Mouse (Mus musculus) heart, adult 11 months (tissue): ENCODE measurements around the gene Tnfrsf23.
"Not testable (repeated sequence)": the region's sequence is repeated elsewhere in the genome, so short reads cannot be mapped to it uniquely, and the experiment has no call there.

Experiments
- DNase-seq: peaks from one replicate; pipeline ENCODE4 v3.0.0; 2022

Gene Tnfrsf23

DNA sequence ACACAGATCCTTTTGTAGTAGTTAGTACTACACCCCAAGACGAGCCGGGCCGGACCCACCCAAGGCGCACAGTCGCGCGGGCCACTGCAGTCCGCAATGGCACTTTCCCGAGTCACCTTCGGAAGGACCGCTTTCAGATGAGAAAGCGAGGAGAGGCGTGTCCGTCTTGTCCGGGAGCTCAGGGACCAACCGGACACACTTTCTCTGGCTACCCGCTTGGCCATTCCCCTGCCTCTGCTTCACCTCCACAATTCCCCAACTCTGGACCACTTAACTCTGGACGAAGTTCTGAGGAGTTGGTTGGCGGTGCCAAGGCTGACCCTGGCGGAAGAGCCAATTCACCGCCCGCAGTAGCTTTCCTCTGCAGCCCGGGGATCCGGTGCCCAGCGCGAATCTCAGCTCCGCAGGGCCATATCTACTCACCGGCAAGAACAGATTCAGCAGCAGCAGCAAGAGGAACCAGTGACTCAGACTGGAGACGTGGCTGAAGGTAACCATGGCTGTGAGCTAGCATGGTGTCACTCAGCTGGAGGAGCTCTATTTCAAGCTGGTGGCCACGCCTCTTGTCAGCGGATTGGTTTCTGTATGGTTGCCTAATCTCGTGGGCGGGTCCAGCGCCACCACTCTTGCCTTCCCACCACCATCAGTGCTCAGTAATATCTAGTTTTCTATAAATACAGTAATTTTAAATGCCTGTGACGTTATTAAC lies at the start of gene Tnfrsf23:
TSS of gene Tnfrsf23 (minus strand) at position 514 of the 709 bp plus-strand sequence.
- peak; percentile 98 for DNase-seq

DNA sequence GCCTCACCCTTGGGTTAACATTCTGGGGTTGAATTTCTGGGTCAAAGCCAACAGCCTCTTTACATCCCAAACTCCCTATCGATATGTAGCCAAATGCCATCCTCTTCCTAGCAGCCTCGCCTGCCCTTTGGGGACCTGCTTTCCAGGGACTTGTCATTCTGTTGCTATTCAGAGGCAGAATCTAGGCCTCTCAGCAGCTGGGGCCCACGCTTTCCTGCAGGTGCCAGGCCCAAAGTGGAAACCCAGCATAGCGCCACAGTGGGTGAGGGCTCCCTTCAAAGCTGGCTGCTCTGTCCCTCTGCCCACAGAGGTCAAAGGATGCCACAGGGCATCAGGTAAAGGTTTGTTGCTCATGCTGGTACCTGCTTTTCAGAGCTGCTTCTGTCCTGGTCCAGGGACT lies 48.1 kb upstream of the Tnfrsf23 start:
- no peak for DNase-seq

DNA sequence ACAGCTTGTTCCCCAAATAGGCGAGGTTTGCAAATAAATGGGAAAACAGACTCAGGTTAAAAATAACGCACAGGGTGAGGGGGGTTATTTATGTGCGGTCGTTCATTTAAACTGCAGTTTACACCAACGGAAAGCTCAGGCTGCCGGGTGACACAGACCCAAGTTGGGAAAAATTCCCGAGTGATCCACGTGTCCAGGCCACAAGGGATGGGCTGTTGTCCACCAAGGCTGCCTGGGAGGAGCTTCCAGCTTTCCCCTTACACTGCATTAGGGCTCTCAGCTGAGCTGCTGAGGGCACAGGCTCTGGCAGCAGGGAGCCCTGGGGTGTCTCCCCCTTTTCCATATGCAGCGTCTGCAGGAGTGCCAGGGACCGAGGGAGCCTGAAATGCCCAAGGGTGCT lies 44.2 kb upstream of the Tnfrsf23 start:
- peak; percentile 97 for DNase-seq

DNA sequence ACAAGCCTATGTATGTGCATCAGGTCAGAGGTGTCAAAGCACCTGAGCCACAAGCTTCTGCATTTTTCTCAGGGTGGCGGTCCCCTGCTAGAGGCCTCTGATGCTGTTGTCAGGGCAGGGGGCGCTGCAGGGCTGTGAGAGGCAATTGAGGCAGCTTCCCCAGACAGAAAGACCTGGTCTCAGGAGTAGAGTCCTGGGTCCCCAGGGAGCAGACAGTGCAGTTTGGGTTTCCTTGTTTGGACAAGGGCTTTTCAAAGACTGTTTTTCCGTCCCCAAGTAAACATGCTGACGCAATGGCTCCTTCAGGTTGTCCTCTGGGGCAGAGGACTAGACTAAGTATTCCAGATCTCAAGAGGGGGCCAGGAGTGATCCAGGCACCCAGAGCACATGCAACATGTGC lies 40.7 kb upstream of the Tnfrsf23 start:
- no peak for DNase-seq

DNA sequence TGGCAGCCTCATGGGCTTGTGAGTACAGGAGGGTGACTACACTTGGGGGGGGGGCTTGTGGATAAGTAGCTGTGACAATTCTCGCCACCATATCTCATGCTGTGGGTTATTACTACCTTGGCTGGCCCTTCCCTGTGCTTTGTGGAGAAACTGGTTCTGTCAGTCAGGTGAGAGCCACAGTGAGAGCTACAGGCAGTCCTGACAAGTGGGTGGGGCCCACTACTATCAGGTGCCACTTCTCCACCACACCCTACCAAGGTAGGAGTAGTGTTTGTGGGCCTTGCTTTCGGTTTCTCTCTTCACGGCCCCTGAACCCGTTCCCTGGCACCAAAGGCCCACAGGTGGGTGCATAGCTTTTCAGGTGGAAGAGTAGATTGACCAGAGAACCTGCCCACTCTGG lies 38.2 kb upstream of the Tnfrsf23 start:
- DNase-seq = no peak

DNA sequence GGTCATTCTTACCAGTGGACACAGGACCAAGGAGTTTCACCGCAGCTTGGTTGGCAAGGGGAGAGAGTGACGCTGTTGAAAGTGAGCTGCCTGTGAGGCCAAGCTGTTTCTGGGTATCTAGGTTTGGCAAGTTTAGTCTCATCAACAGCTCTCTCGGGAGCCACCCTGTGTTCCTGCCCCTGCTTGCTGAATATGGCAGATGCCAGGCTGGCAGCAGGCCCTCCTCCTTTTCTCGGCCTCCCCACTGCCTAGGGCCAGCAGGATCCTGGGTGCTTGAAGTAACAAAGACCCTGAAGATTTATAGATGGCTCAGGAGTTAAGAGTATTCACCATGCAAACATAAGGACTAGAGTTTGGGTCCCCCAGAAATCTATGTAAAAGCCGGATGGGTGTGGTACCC lies 37.0 kb upstream of the Tnfrsf23 start:
- no peak for DNase-seq

DNA sequence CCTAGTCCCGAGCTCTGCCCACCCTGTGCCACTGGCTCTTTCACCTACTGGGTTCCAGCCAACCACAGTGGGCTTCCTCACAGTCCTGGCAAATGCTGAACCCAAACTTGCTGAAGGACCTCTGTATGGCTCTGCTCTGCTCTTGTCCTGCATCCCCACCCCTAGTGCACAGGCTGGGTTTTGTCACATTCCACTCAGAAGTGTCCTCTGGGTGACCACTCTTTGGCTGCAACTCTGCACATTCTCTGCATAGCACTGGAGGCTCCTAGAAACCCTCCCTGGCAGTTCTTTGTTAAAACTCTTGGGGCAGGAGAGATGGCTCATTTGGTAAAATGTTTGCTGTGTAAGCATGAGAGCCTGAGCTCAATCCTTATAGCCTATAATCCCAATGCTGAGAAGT lies 32.1 kb upstream of the Tnfrsf23 start:
- no peak for DNase-seq

DNA sequence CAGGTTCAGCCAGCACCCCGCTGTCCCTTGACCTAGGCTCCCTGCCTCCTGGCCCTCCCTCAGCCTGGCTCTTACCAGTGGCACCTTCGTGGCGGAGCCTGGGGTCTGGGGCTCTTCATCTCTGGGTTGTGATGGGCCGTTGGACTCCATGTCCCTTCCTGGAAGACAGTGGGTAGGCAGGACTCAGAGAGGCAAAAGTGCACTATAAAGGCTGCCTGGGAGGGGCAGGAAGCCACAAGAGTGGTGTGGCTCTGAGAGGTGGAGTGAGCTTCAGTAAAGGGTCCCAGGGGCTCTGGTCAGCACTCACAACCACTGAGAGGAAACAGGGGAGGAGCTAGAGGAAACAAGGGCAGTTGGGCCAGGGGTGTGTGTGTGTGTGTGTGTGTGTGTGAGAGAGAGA lies 27.7 kb upstream of the Tnfrsf23 start:
- DNase-seq = no peak

DNA sequence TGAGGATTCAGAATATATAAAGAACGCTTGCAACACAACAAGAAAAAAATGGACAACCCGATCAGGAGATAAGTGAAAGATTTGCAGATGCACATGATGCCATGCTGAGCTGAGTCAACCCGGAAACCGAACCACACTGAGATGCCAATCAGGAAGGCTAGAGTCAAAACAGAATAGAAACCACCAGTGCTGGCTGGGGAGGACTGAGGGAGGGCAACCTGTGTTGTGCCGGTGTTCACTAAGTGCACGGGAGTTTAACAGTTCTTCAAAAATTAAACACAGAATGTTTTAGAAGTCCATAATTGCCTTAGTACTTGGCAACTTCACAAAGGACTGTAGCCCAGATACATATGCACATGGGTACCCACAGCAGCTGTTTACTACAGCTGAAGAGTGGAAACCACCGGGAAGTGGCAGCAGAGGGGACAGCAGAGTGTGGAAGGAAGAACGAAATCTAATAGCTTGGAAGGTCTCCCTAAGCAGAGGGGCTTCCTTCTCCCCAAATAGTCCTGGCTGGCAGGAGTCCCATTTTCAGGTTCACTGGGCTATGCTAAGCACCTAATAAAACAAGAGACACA lies 27.2 kb upstream of the Tnfrsf23 start:
- no peak for DNase-seq

DNA sequence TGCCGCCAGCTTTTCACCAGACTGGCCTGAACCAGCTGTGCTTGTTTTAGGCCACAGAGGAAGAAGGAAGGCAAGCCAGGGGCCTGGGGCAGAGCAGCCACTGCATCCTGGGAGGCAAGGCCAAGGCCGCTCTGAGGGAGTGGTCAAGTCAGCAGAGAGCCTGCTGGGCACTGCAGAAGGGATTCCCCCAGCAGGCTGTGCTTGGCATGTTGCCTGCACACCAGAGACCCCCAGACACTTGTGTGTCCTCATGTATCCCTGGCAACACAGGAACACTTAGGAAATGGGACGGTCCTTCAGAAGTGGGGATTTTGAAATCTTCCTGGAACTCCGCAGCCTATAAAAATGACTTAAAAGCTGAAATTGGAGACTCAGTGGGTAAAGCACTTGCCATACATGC lies 26.4 kb upstream of the Tnfrsf23 start:
- DNase-seq = no peak

DNA sequence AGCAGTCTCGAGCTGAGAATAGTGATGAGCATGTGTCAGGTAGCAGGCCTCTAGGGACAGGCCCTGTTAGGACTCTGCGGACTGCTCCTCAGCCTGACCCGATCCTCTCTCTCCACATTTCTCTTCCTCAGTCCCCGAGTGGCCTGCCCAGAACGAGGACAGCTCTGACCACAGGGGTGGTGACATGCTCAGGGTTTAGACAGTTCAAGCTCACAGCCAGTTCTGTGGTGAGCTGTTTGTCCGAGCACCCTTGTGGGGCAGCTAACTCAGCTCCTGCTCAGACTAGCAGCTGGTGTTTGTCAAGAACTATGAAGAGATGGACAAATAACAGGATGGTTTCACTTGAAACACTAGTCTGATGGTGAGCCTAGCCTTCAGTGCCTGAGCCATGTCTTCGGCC lies 25.7 kb upstream of the Tnfrsf23 start:
- no peak for DNase-seq

DNA sequence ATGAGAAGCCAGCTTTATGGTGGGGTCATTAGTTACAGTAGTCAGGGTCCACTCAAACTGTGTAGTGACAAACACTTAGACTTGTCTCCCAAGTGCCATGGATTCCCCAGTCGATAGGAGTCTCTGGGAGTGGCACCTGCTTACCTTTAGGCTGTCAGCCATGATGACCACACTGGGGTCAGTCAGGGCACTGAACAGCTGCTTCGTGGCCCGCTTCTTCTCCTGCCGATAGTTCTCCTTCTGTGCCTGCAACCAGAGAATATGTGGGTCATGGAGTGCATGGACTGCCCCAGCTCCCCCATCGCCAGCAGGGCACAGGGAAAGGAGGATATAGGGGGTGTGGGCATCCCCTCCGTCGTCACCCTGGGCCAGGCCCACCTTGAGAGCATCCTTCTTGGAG lies 23.7 kb upstream of the Tnfrsf23 start:
- DNase-seq = no peak

DNA sequence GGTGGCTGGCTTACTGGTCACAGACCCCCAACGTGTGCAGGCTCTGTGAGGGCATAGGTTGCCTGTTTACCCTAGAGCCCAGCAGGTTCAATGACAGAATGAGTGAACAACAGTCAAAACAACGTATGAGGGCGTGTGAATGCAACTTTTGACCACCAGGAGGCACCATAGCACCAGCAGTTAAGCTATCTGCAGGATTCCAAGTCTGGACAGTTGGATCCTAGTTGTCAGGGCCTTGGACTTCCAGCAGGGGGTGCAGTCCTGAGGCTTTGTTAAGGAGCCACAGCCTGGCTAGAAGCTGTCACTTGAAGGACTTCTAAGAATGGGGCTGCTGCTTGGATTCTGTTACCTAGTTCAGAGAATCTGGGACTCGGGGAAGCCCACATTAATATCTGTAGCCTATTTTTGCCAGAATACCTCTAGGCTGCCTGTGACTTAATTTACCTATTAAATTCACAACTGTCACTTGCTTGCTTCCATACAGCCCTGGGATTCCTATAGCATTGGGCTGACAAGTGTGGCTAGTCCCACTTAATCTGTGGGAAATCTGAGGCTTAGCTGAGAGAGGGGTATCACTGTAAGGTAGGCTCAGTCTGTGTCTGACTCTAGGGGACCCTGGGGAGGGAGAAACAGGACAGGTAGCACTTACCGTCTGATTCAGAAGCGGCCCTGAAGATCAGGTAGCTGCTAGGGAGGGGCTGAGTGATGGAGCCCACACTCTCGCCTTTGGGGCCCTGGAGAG lies 21.2 kb upstream of the Tnfrsf23 start:
- peak; percentile 98 for DNase-seq

DNA sequence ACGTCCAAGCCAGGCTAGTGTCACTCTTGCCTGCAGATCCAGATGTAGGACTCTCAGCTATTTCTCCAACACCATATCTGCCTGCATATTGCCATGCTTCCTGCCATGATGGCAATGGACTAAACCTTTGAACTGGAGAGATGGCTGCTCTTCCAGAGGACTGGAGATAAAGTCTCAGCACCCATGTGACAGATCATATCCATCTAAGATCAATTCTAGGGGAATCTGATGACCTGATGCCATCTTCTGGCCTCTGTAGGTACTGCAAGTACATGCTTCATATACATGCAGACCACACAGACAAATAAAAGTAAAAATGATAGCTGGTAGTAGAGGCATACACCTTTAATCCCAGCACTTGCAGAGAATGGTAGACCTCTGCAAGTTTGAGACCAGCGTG lies 10.5 kb upstream of the Tnfrsf23 start:
- peak; percentile 33 for DNase-seq

DNA sequence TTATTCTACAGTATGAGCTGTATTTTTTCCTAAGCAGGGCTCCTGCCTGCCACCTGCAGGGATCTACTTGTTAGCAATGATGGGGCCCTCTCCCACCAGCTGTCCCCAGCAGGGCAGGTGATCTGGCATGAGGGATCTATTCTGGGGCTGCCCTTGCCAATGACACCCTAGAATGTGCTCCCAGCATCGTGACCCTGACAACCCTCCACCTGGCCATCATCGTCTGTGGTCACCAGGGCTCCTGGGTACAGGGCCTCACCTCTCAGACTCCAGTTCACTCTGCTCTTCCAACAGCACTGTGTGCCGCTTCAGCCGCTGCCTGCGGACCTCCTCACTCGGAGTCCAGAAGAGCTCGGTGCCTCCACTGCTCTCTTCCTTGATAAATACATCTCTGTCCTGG lies 8.9 kb upstream of the Tnfrsf23 start:
- peak; percentile 85 for DNase-seq

DNA sequence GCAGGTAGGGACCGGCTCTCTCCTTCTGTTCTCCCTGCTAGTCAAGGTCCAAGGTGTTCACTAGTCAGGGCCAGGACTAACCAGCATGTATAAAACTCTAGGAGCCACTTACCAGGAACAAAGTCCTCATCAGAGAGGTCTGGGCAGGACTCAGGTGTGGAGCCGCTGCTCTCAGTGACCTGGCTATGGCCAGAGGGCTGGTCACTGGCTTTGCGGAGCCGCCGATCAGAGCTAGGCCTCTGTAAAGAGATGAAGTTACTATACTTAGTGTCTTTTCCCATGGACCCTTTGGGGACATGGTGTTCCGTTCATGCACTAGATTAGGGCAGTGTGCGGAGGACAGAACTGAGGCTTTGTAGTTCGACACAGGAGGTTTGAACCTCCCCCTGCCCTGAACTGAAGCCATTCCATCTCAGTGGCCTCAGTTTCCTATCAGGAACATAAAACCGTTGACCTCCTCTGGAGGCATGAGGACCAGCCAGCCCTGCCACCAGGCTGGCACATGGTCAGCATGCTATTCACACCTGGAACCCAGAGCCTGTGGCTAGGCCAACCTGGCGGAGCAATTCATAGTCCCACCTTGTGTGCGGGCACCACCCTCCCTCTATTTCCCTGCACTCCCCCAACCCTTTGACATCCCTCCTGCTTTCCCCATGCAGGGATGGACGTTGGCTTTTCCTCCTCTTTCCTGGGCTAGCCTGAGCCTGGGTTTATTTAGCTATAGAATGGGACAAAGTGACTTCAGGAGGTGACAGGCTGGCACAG lies 7.3 kb upstream of the Tnfrsf23 start:
- DNase-seq = peak; percentile 82

DNA sequence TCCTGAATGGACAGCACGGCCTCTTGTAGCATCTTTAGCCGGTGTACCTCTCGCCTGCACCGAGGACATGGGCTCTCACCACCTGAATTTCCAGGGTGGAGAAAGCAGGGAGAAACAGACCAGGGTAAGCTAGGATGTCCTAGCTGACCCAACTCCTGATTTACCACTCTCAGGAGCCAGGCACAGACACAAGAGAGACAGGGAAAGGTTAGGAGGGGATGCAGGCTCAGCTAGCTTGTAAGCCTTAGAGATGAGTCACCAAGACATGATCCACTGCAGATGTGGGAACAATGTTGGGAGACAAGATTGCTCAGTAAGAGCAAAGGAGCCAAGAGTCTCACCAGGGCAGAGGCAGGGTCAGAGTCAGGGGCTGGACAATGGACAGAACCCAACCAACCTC lies 6.2 kb upstream of the Tnfrsf23 start:
- peak; percentile 73 for DNase-seq

DNA sequence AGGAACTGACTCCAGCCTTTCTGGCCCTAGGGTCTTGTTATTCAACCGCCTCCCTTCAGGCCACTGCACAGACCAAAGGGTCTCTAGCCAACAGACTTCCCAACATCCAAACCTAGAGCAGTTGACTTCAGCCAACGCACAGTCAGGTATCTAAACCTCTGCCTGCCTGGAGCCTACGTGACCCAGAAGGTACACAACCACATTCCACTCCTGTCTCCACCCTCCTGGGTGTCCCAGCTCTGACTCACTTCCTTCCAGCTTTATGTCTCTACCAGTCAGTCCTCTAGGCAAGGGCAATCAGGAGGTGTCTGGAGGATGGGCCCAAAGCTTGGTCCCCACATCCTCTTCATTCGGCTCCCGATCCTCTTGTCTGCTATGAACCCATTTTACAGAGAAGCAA lies 5.5 kb upstream of the Tnfrsf23 start:
- DNase-seq = peak; percentile 88

DNA sequence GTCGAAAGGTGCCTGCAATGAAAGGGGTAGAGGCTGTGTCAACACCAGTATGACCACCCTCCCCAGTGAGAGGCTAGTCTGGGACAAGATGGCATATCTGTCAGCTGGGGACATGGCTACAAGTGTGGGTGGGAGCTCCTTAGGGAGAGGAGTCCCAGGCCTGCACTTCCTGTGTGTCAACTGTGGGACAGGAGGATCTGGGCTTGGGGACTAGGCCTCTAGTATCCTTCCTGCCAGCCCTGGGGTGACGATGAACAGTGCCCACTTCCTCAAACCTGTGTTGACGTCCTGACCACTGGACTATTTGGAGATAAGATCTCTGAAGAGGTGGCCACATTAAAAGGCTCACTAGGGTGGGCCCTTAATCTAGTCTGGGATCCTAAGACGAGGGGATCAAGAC lies 4.3 kb upstream of the Tnfrsf23 start:
- peak; percentile 78 for DNase-seq

DNA sequence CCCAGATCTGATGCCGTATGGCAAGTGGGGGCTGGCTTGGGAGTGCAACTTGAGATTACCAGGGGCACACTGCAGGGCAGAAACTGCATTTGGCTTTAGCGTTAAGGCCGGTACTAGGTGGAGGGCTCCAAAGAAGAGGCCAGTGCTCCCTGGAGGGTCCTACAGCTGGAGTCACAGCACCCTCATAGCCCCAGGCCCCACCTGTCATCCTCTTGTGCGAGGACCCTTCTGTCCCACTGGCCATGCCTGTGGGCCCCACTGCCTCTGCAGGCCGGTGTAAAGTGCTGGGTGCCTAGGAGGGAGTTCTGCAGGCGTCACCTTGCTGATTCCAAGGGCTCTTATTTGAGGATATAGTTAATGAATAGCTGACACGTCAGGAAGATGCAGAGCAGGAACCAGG lies 3.8 kb upstream of the Tnfrsf23 start:
- peak; percentile 87 for DNase-seq

DNA sequence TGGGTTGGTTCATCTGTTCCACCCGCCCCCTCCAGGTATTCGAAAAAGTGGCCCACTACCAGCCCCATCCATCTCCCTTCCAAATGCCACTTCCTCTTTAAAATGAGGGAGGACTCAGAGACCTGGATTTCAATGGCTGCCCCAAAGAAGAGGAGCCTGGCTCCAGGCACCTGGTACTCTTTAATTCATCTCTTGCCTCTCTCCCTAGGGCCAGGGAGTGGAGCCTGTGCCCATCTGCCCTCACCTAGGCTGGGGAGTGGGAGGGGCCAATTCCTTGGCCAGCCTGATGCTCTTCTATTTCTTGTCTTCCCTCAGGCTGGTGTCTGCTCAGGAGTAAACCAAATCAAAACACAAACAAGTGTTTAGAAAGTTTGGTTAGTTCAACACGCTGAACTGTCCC lies 1.0 kb upstream of the Tnfrsf23 start:
- peak; percentile 93 for DNase-seq

DNA sequence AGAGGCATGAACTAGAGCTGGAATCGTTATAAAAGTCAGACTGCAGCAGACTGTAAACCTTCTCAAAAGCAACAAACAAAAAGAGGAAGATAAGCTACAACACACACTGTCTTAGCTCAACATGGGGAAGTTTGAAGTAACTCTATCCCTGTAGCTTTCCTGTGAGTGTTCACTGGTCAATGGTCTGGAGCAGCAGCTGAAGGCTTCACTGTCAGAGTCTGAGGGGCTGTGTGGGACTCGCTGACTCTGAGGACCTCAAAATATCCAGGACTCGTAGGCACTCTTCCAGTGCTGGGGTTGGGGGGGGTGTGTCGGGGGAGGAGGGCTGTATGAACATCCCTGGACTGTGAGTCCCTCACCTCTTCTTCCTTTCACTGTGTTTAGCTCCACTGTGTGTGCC lies 519 bp upstream of the Tnfrsf23 start:
- DNase-seq = peak; percentile 77

DNA sequence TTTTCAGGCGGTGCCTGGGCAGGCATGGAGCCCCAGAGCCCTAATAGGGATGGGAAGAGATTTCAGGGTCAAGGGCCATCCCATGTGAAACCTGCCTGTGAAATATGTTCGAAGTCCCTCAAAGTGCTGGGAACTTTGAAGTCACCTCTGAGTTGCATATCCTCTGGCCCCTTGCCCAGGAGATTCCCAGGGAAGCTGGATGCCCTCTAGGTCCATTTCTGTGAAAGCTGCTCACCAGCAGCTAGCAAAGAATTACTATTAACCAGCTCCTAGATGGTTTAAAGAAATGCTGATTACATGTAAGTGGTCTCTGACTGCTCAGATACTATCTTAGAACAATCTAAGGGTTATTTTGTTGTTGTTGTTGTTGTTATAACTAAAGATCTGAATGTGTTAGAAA lies 1.1 kb downstream of the Tnfrsf23 start:
- not testable (repeated sequence) for DNase-seq

DNA sequence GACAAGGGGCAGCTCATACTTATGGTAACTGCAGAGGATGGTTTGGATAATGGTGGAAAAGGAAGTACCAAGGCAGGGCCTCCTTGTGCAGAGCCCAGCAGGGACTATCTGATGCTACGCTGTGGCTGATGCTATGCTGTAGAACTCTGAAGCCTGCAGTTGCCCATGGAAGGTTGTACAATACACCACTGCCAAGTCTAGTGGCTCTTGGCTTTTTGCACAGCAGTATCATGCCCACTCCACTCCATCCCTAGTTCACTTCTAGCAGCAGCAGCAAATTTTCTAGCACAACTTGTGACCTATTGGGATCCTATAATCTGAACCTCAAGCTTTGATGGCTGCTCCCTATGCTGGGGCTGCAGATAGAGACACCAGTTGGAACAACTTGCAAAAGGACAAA lies 4.1 kb downstream of the Tnfrsf23 start:
- DNase-seq = peak; percentile 82
